Mouse (Mus musculus) ovary, postnatal 14 days (tissue): ENCODE data around the gene Hoxa7.

Experiments
- DNase-seq: peaks from one replicate; pipeline ENCODE4 v3.0.0; 2022; ENCODE audit warnings: low spot score

Gene Hoxa7

GRCm38 (mm10) chr6:52239625-52240388, 18.2 kb upstream of the Hoxa7 start:
- DNase-seq: no peak

GRCm38 (mm10) chr6:52238976-52239375, 17.3 kb upstream of the Hoxa7 start:
- no peak for DNase-seq

GRCm38 (mm10) chr6:52238155-52238545, 16.5 kb upstream of the Hoxa7 start:
- DNase-seq: no peak

DNA sequence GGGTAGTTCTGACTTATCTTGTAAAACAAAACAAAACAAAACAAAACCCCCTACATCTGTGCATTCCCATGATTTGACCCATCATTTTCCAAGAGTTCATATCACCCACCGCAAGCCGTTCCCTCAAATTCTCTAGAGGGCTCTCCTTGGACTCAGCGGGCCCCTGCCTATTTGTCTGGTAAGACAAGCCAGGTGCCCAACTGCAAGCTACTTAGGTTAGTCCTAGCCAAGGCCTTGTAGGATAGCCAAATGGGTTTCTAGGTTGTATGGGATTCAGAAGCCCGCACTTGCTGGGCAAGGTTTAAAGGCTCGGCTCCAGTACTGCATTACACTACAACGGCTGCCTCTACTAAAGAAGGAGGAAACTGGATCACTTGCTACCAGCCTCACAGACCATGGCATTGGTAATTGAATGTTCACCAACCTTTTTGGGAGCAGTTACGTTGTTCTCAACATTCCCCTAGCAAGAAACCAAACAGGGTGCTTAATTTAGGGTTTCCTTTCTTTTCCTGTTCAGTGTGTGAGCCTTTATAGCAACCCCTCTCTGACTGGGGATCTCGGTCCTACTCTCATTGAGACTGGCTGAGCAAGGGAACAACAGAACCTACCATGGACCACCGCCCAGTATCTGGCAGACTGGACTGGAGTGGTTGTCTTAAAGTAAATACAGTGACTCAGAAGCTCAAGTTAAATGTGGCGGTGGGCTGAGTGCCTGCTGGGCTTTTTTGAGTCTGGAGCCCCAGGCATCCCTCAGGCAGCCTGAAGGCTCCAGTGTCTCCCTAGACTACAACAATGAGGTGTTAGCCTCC, 15.9 kb upstream of the Hoxa7 start:
- DNase-seq: no peak

DNA sequence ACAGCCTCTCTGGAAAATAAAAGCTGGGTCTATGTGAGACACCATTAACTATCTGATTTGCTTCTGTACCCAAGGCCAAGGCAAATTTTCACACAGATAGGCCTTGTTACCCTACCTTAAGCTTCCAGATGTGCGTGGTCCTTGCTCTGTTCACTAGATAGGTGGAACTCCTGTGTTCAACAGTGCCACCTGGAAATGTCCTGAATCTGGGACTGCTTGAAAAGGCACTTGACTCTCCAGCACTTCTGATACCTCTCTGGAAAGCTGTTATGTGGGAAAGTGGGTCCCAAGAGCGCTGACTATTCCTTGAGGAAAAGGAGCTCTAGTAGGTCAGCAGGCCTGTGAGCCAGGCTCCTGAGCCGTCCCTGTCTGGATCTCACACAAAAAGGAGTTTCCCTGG, 15.2 kb upstream of the Hoxa7 start:
- DNase-seq: no peak

- DNase-seq: no peak
Measured at GRCm38 (mm10) chr6:52235866-52236265, 14.2 kb upstream of the Hoxa7 start.

- no peak for DNase-seq
Measured at GRCm38 (mm10) chr6:52235267-52235666, 13.6 kb upstream of the Hoxa7 start.

DNA sequence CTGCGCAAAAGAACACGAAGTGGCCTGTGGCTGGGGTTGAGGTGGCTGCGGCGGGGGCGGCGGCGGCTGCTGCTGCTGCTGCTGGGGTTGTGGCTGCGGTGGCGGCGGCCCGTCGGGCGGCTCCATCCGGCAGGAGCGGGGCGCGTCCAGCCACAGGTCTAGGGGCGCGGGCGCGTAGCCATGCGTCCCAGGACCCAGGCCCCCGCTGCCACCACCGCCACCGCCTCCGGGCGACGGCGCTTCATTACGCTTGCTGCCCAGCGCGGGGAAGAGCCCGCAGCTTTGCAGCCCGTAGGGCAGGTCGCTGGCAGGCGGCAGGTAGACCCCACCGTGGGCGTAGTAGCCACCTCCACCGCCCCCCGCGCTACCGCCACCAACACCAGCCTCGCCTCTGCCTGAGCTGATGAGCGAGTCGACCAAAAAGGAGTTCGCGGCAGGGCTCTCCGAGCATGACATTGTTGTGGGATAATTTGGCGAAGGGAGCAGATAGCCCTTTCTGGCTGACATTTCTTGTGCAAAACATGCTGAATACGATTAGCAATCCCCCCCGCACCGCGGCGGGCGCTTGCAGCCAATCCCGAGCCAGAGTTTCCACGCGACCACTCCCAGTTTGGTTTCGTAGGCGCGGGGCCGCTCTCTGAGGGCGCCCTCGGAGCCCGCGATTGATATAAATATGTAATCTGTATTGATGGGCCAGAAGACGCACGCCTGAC, 12.9 kb upstream of the Hoxa7 start:
- DNase-seq: no peak

DNA sequence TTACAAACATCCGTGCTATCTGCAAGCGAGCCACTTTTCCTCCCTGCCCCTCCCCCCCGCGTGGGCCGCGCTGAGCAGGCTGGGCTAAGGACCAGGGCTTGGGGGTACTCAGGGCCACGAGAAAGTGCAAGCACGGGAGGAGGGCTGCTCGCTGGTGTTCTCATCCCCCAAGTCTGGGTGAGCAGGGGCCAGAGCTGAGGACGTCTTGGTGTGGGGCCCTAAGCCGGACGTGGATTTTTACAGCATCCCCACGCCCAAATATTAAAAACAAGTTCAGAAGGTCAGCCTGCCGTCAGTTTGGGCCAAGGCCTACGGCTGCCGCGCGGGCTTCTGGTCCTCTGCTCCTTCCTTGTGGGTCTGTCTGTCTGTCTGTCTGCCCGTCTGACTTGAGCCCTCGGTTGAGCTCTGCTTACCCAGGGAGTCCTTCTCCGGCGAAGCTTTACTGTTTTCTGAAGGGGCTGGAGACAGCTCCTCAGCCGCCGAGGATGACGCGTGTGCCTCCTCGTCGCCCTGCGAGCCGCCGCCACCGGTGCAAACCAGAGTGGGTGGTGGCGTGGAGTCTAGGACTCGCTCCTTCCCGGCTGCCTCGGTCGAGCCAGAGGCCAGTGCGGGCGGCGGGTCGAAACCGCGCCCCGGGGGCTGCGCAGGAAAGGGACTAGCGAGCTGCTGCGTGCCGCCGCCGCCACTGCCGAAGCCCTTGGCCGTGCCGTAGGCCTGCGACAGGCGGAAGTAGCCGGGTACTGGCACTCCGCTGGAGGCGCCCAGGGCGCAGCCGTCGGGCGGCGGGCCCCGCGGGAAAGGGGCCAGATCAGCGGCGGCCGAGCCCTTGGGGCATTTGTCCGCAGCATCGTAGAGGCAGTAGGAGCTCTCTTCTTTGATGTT, 12.1 kb upstream of the Hoxa7 start:
- no peak for DNase-seq

GRCm38 (mm10) chr6:52232984-52233545, 11.4 kb upstream of the Hoxa7 start:
- no peak for DNase-seq

GRCm38 (mm10) chr6:52232568-52232965, 10.9 kb upstream of the Hoxa7 start:
- DNase-seq: no peak

DNA sequence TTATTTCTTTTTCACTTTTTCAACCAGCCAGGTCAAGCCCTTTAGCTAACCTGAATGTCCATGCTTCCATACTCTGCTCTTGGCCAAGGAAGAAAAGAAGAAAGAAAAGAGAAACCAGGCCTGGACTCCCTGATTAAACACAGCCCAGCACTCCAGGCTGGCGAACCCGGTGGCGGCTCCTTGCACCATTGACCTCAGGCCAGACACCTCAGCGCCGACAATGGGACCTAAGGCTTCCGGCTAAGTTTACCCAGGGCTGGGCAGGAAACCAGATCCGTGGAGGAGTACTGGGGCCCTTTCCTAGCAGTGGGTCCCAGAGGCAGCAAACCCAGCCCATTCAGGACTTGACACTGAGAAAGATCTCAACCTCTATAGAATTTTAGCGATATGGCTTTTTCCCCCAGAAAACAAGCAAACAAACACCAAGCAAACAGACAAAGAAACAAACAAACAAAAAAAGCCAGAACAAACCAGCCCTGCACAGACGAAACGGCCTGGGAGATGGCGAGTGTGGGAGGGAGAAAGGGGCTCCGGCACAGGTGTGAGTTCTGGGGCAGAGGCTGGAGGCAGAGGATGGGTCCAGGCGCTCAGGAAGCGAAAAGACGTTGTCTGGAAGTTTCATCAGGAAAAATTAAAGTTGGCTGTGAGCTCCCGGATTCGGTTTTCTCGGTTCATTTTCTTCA, 10.4 kb upstream of the Hoxa7 start:
- DNase-seq: no peak

- no peak for DNase-seq
Measured at GRCm38 (mm10) chr6:52230516-52231165, 9.0 kb upstream of the Hoxa7 start, which contains the start of gene Hoxa9. TSS of gene Hoxa9 (minus strand) at chr6:52231089.

GRCm38 (mm10) chr6:52229558-52230416, 8.1 kb upstream of the Hoxa7 start:
- DNase-seq: no peak

- no peak for DNase-seq
Measured at GRCm38 (mm10) chr6:52228475-52229465, 7.1 kb upstream of the Hoxa7 start.

DNA sequence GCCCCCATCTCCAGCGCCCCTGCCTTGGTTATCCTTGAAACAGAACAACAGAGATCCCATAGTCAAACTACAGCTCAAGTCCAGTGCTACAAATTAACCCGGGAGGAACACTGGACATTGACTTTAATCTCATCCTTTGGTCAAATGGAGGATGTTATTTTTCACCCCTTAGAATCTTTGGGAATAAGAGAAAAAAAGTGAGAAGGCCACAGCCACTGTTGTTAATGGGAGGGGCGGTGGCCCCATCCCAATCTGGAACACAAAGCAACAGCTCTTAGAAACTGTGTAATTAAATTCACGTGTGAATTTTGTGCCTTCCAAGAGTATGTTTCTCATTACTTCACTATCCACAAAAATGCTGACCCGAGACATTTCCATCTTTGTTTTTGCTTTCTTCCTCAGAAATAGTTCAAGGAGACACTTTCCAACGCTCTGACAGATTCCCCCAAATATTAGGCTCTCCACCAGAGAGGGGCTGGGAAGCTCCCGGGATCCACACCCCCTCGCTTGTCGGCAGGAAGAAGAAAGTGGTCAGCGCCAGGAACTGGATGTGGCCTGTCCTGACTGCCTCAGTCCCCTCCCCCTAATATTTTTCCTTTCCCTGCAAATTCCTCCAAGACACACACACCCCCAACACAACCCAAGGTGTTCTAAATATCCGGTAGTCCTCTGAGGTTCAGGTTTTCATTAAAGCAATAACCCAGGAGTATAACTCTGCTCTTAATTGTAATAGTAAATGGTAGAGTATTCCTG, 6.0 kb upstream of the Hoxa7 start:
- DNase-seq: no peak

- no peak for DNase-seq
Measured at GRCm38 (mm10) chr6:52226569-52227257, 5.1 kb upstream of the Hoxa7 start.
